Mouse (Mus musculus) hindbrain, embryonic 10.5 days (tissue): ENCODE results near the gene Cyth2. TPM values are rescaled to one million over a fixed set of nuclear protein-coding genes. Genes with fewer than 3 reads are reported as not detected.
A peak's percentile ranks its signal among the peaks of the same experiment; 100 is the strongest.

Source experiments
- DNase-seq: peaks from one replicate; pipeline ENCODE4 v3.0.0-alpha.2; 2017; ENCODE audit warnings: low spot score
- H3K27ac ChIP-seq: fragments of 300-500 bp; sonication (generic); 2 replicates; pipeline ENCODE4 v1.5.1; 2016; ENCODE audit warnings: mild to moderate bottlenecking, moderate library complexity
- H3K27me3 ChIP-seq: fragments of 300-500 bp; sonication (generic); 2 replicates; pipeline ENCODE4 v1.6.1; 2016; ENCODE audit warnings: mild to moderate bottlenecking; ENCODE audit not compliant: poor library complexity, insufficient read depth, severe bottlenecking
- H3K36me3 ChIP-seq: fragments of 300-500 bp; sonication (generic); 2 replicates; pipeline ENCODE4 v1.6.1; 2016; ENCODE audit warnings: mild to moderate bottlenecking, moderate library complexity
- H3K4me1 ChIP-seq: fragments of 300-500 bp; sonication (generic); replicated peaks from 2 replicates; pipeline ENCODE4 v1.6.1; 2016; ENCODE audit warnings: mild to moderate bottlenecking
- H3K4me3 ChIP-seq: fragments of 300-500 bp; sonication (generic); 2 replicates; pipeline ENCODE4 v1.5.1; 2016; ENCODE audit warnings: mild to moderate bottlenecking, moderate library complexity
- H3K9me3 ChIP-seq: fragments of 300-500 bp; sonication (generic); 2 replicates; pipeline ENCODE4 v1.6.1; 2016; ENCODE audit warnings: mild to moderate bottlenecking, moderate library complexity
- WGBS: fragments of 180-500 bp; shearing (Covaris S2); methylation state at CpG from one replicate; pipeline ENCODE4 v1.1.7; 2016; 5-methylcytosine and 5-hydroxymethylcytosine counted together
- polyA plus RNA-seq: library from polyadenylated mRNA; unstranded; fragments of >200 nt; fragmentation: Nextera tagmentation; extraction: Ambion mirVana; gene quantifications from 2 replicates; pipeline ENCODE4 v1.2.1, GENCODE M21; 2016

Cyth2 gene
- polyA plus RNA-seq, 1 experiment from 2014 or later = 231 TPM

DNA sequence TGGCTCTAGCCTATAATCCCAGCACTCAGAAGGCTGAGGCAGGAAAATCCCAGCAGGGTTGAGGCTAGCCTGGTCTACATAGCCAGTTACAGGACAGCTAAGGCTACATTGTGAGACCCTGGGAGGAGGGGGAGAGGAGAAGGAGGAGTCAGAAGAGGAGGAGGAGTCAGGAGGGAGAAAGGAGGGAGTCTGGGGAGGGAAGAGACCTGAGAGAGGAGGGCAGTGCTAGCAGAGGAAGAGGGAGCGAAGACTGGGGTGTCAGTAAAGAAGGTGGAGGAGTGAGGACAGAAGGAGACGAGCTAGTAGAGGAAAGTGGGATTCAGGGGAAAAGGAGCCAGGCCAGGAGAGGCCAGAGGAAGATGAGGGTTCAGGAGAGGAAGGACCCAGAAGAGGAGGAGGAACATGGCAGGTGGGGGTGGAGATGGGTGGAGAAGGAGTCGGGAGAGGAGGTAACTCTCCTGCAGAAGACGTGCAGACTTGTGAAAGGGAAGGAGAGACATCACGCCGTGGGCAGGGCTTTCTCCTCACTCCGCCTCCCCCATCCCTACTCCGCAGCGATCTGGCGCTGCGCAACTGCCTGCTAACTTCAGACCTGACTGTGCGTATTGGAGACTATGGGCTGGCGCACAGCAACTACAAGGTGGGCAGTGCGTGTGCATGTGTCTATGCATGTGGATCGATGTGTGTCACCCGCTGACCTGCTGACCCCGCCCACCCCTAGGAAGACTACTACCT, 22.5 kb downstream of the Cyth2 start:
- H3K36me3 ChIP-seq = peaks cover 99% of the 10 kb centered on the region
- no peak for DNase-seq
- no peak overlapping the region for H3K4me3 ChIP-seq
- peaks cover 46% of the 10 kb centered on the region for H3K27me3 ChIP-seq
- peaks cover 17% of the 10 kb centered on the region for H3K4me1 ChIP-seq
- H3K9me3 ChIP-seq = no peaks in the 10 kb centered on the region
- H3K27ac ChIP-seq = no peak overlapping the region
- 78% methylated on average over 17 of the region's 17 CpGs for WGBS

DNA sequence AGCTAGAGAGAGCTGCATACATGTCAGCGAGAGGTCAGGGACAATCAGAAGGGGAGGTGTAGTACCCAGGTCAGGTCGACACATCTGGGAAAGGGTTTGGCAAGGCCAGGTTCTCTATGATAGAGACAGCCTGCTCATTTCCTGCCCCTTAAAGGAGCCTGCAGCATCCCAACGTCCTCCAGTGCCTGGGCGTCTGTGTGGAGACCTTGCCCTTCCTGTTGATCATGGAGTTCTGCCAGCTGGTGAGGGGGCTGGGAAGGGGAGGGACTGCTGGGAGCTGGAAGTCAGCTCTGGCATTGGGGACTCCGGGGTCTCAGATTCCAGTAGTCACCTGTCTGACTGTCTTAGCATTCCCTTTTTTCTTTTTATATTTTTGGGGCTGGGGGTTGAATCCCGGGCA, 23.7 kb downstream of the Cyth2 start:
- DNase-seq = no peak
- Histone ChIP-seq H3K4me3 (no peak overlapping the region), H3K27me3 (peaks cover 40% of the 10 kb centered on the region), H3K27ac (no peak overlapping the region), H3K9me3 (no peaks in the 10 kb centered on the region), H3K4me1 (peaks cover 27% of the 10 kb centered on the region), H3K36me3 (peaks cover 87% of the 10 kb centered on the region)
- 80% methylated on average over 6 of the region's 6 CpGs for WGBS

DNA sequence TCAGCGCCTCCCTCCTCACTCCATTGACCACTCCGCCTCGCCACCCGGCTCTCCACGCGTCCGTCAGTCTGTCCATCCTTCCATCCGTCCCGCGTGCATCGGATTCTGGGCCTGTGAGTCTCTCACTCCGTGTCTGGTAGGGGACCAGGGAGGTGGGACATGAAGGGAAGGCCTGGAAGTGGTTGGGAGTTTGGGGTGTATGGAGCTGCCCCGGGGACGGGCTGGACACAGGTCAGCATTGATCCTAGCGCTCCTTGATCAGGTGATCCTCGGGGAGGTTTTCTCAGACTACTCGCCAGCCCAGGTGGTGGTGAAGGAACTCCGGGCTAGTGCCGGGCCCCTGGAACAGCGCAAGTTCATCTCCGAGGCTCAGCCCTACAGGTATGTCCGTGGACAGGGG, 26.7 kb downstream of the Cyth2 start:
- H3K4me3 ChIP-seq = peak overlapping the region; percentile 80
- H3K9me3 ChIP-seq = no peaks in the 10 kb centered on the region
- DNase-seq = no peak
- WGBS = 87% methylated on average over 22 of the region's 22 CpGs
- peaks cover 21% of the 10 kb centered on the region; the same call in 1 of the 2 replicates for H3K27me3 ChIP-seq
- peaks cover 50% of the 10 kb centered on the region for H3K4me1 ChIP-seq
- 0 out of 2 replicates have a peak overlapping the region, but pooled peaks have one; percentile 89 for H3K27ac ChIP-seq
- H3K36me3 ChIP-seq = peaks cover 56% of the 10 kb centered on the region

DNA sequence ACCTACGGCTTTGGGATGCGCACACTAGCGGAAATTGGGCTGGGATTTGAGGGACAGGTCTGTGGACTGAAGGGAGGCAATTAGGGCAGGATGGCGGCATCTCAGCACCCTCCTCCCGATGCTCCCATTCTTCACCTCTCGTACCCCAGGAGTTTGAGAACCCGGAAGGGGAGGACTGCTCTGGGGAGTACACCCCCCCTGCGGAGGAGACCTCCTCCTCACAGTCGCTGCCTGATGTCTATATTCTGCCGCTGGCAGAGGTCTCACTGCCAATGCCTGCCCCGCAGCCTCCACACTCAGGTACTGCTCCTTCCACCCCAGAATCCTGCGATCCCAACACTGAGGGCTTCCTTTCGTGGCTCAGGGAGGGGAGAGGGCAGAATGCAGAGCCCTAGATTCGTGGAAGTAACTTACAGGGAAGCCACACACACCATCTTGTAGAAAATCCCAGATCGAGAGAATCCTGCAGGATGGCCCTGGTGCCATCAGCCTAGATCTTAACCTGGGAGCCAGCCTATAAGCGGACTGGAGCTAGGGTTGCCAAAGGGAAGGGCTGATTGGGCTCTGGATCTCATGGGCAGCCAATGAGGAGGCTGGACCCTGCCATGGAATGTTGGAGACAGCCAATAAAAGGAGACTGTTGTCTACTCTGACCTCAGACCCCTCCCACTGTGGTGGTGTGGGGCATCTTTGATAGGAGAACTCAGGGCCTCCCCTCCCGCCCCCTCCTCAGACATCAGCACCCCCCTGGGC, 27.5 kb downstream of the Cyth2 start:
- H3K9me3 ChIP-seq = no peaks in the 10 kb centered on the region
- H3K36me3 ChIP-seq = peaks cover 48% of the 10 kb centered on the region
- peaks cover 24% of the 10 kb centered on the region for H3K27me3 ChIP-seq
- DNase-seq = peak; percentile 71
- peak overlapping the region; percentile 89 for H3K27ac ChIP-seq
- peak overlapping the region; percentile 80 for H3K4me3 ChIP-seq
- WGBS = 7% methylated on average over 17 of the region's 17 CpGs
- peaks cover 50% of the 10 kb centered on the region for H3K4me1 ChIP-seq

DNA sequence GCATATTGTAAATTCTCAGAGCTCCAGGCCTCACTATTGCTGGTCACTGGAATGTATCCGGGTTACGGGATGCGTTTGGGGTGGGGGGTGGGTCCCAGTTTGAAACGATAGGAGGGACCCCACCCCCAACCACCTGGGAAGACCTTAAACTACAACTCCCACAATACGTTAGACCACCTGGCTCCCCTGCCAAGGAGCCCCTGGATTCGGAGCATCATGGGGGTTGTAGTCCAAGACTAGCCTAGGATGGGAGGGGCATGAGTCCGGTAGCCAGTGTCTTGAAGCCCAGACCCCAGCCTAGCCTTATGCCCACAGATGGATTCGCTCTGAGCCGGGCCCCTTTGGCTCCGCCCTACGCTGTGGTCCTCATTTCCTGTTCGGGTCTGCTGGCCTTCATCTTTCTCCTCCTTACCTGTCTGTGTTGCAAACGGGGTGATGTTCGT, 28.2 kb downstream of the Cyth2 start:
- peak overlapping the region; percentile 89 for H3K27ac ChIP-seq
- H3K27me3 ChIP-seq = peaks cover 24% of the 10 kb centered on the region
- no peaks in the 10 kb centered on the region for H3K9me3 ChIP-seq
- peak; percentile 78 for DNase-seq
- under 1% methylated on average over 14 of the region's 14 CpGs for WGBS
- H3K4me1 ChIP-seq = peaks cover 50% of the 10 kb centered on the region
- H3K4me3 ChIP-seq = peak overlapping the region; percentile 80
- peaks cover 41% of the 10 kb centered on the region for H3K36me3 ChIP-seq

DNA sequence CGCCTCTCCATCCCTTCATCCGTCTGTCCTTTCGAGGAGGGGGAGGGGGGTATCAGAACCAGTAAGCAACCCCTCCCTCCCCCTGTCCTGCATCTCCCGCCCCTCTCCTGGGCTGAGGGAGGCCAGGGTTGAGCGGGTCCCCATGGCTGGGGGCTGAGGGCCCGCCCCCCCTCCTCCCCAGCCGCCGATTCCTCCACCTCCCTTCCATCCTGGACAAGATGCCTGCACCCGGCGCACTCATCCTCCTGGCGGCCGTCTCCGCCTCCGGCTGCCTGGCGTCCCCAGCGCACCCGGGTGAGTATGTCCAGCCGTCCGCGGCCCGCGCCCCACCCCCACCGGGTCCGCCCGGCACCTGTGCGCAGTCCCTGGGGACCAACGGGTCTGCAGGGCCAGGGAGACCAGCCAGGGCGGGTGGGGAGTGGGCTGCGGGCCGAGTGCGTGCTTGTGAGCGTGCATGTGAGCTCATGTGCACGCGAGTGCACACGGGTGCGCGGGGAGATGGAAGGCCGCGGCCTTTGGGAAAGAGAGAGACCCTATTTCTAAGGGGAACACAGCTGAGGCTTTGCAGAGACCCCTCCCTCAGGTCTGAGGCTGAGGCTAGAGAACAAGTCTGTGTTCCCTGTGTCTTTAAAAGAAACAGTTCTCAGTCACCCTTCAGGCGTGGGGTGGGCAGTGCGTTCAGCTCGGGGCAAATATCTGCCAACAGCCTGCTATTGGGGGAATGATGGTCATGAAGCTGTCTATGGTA, 28.8 kb downstream of the Cyth2 start:
- under 1% methylated on average over 38 of the region's 42 CpGs for WGBS
- Histone ChIP-seq H3K4me3 (peak overlapping the region; percentile 80), H3K27ac (peak overlapping the region; percentile 89), H3K36me3 (peaks cover 35% of the 10 kb centered on the region), H3K4me1 (peaks cover 50% of the 10 kb centered on the region), H3K27me3 (peaks cover 24% of the 10 kb centered on the region), H3K9me3 (no peaks in the 10 kb centered on the region)
- no peak for DNase-seq

DNA sequence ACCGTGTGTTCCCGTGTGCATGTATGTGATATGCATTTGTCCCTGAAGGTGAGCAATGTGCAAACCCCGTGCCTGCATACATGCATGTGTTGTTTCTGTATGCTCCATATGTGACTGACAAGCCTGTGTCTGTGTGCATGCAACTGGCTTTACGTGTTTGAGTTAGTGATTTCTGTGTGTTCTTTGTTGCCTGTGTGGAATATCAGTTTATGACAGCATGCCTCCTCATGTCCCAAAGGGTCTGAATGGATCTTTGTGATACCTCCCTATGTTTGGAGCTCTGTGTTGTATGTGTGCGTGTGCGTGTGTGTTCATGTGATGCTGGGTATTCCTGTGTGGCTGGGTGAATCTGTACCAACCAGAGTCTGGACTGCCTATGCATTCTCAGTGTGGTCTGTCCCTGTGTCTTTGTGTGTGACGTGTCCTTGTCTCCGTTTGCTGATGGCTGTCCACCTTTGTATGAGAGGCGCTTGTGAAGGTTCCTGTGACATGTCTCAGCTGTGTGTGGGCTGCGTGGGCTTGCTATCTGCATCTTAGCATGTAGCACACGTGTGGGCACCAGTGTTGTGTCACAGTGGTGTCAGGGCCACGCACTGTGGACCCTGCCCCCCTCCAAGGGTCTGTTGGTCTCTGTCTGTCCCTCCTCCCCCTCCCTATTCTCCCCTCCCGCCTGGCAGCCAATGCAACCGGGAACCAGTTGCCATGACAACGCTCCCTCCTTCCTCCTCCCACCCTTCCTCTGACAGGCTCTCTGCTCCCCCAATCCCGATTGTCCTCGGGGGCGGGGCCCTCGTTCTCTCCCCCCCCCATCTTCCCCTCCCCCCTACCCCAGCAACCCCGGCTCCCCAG, 29.6 kb downstream of the Cyth2 start, which contains the start of gene Sult2b1:
TSS of gene Sult2b1 (minus strand) at position 146 of the 849 bp plus-strand sequence.
- Histone ChIP-seq H3K27me3 (peaks cover 27% of the 10 kb centered on the region), H3K36me3 (peaks cover 27% of the 10 kb centered on the region), H3K9me3 (no peaks in the 10 kb centered on the region), H3K27ac (peak within 1 kb of the TSS; percentile 89), H3K4me1 (peaks cover 51% of the 10 kb centered on the region), H3K4me3 (peak within 1 kb of the TSS; percentile 80)
- 25% methylated on average over 20 of the region's 20 CpGs for WGBS
- peak; percentile 91 for DNase-seq

DNA sequence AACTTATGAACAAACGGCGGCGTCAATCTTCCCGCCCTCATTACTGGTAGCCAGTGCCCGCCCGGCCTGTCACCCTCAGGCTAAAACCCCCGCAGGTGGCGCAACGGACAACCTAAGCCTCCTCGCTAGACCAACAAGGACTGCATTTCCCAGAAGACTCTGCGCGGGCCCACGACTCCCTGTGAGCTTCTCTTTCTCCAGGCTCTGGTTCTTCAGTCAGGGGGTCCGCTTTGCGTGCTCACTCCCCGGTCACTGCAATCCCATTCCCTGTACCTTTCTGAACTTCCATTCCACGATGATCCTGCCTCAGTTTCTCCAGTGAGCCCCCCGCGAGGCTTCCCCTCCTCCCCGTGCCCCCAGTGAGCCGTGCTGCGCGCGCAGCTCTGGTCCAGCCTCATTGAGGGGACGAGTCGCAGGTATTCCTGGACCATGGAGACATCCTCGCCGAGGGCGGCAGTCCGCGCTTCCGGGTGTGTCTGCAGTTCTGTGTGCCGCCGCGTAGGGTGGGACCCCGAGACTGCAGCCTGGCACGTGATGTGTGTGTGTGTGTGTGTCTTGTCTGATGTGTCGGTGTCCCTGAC, 30.8 kb downstream of the Cyth2 start, which contains the start of gene Lmtk3:
TSS of gene Lmtk3 (plus strand) at position 228 of the 581 bp plus-strand sequence.
- Histone ChIP-seq H3K27me3 (peaks cover 36% of the 10 kb centered on the region), H3K4me1 (peaks cover 62% of the 10 kb centered on the region)

DNA sequence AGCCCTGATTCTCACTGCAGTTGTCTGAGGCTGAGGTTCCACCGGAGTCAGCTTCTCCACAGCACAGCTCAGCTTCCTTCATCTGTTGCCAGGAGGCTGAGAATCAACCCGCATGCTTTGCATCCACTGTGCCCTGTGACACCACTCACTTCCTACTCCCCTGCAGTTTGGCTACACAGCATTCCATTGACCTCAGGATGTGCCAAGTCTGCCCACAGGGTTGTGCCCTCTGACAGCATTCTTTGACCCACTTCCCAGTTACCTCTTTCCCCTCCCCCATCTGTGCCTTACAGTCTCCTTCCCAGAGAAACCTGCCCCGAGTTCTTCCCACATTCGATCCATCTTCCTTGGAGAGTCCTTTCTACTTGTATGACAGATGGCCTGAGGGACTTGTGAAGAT, 32.1 kb downstream of the Cyth2 start:
- H3K27me3 ChIP-seq = peaks cover 34% of the 10 kb centered on the region
- peaks cover 2% of the 10 kb centered on the region for H3K36me3 ChIP-seq
- WGBS = 75% methylated on average over 4 of the region's 4 CpGs
- H3K9me3 ChIP-seq = no peaks in the 10 kb centered on the region
- no peak for DNase-seq
- H3K4me1 ChIP-seq = peaks cover 54% of the 10 kb centered on the region
- H3K4me3 ChIP-seq = no peak overlapping the region
- H3K27ac ChIP-seq = no peak overlapping the region

More for the DNA sequence above, 30.8 kb downstream of the Cyth2 start, which contains the start of gene Lmtk3:
- under 1% methylated on average over 38 of the region's 38 CpGs for WGBS
- Histone ChIP-seq H3K36me3 (peaks cover 16% of the 10 kb centered on the region), H3K4me3 (peak within 1 kb of the TSS; percentile 80), H3K9me3 (no peaks in the 10 kb centered on the region), H3K27ac (peak within 1 kb of the TSS; percentile 89)
- peak; percentile 81 for DNase-seq

DNA sequence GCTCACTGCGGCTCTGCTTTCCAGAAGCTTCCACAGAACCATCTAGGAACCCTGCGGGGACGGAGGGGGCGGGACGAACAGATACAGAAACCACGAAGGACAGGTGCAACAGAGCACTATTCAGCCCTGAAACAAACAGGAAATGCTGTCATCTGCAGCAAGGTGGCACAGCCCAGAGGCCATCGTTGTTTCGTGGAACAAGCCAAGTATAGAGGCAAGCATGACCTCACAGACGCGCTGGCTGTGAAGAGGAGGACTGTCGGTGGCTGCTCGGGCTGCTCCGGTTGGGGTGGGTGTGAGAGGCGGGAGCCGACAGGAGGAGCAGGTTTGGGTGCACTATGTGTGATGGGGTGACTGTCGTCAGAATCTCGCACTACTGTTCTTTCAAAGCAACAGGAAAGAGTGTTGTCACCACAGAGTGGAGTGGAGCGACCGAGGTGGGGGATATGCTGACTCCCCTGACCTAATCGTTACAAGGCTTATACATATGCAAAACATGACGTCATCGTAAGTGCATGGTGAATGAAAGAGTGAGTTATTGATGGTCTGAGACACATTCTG, 35.2 kb downstream of the Cyth2 start:
- no peaks in the 10 kb centered on the region for H3K36me3 ChIP-seq
- peak overlapping the region; percentile 32 for H3K4me3 ChIP-seq
- peaks cover 22% of the 10 kb centered on the region for H3K27me3 ChIP-seq
- 30% methylated on average over 22 of the region's 22 CpGs for WGBS
- DNase-seq = no peak
- no peaks in the 10 kb centered on the region for H3K9me3 ChIP-seq
- H3K4me1 ChIP-seq = peaks cover 23% of the 10 kb centered on the region
- peak overlapping the region; percentile 23; the same call in 1 of the 2 replicates for H3K27ac ChIP-seq

DNA sequence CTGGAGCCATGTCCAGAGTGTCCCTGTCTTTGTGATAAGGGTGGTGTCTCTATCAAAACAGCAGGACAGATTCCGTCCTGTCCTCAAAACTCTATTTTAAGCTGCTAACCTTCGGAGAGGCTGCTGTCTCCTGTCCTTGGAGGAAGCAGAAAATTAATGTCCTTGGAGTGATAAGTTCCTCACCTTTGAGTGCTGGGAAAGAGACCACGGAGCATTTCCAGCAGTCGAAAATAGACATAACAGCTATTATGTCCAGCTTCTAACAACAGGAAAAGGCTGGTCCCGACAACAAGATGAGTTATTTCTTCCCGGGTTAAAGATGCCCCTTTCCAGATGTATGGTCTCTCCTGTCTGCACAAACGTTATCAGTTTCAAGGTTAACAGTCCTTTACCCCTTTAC, 39.1 kb downstream of the Cyth2 start:
- Histone ChIP-seq H3K4me1 (peaks cover 12% of the 10 kb centered on the region), H3K36me3 (no peaks in the 10 kb centered on the region), H3K9me3 (no peaks in the 10 kb centered on the region), H3K27me3 (peaks cover 14% of the 10 kb centered on the region; the same call in 1 of the 2 replicates), H3K27ac (no peak overlapping the region), H3K4me3 (no peak overlapping the region)
- 85% methylated on average over 7 of the region's 7 CpGs for WGBS
- DNase-seq = no peak
